Mouse (Mus musculus): ENCODE measurements around the gene Dnajb8. TPM values are rescaled to one million over a fixed set of nuclear protein-coding genes. Genes with fewer than 3 reads are reported as not detected.

Gene Dnajb8
- total and polyA plus RNA-seq, 3 experiments, result not detected

DNA sequence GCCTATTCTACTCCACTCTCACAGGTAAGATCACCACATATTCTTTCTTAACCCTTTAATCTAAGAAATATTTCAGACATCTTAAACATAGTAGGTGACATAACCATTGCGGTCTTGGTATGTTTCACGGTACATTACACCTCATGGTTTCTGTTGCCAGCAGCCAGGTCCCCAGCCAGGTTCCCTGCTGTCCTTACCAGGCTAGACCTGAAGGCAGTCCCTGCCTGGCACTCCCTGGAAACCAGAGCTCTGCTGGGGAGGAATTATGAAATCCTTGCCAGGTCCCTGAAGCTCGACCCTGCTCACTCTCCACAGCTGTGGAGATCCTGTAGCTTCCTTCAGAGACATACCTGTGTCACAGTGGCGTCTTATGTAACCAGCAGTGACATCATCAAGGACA, 5.9 kb upstream of the Dnajb8 start:
- Histone ChIP-seq H3K9ac (ENCODE audit: insufficient read depth, low read depth) (no peak overlapping the region), H3K9me3 (replicated peaks; ENCODE audit: low read length) (peaks cover 8% of the 10 kb centered on the region), H3K79me2 (replicated peaks; ENCODE audit: control insufficient read depth, extremely low read depth, insufficient read depth, poor library complexity, severe bottlenecking) (no peaks in the 10 kb centered on the region), H3K4me3 (replicated peaks in 1 of 3; ENCODE audit: low read depth in 2 of 3, low read length in 2 of 3, poor library complexity in 1 of 3) (no peak overlapping the region), H3K4me2 (ENCODE audit: insufficient read depth, low read depth, poor library complexity, severe bottlenecking) (no peak overlapping the region), H3K4me1 (ENCODE audit: control insufficient read depth in 1 of 2, insufficient read depth in 2 of 2) (no peaks in the 10 kb centered on the region), H3K36me3 (replicated peaks in 1 of 2; ENCODE audit: control insufficient read depth in 1 of 2, insufficient read depth in 1 of 2, low read length in 1 of 2) (no peaks in the 10 kb centered on the region), H3K27me3 (replicated peaks) (peaks cover 31% of the 10 kb centered on the region), H3K27ac (ENCODE audit: insufficient read depth, low read depth) (no peak overlapping the region)
- no peak for DNase-seq (ENCODE audit: extremely low read depth)
- no peak for TF ChIP-seq E2F4 (IDR thresholded peaks at IDR 0.05; ENCODE audit: insufficient replicate concordance, low read depth, low read length)
- no peak for TF ChIP-seq POLR2AphosphoS2 (IDR thresholded peaks at IDR 0.05; ENCODE audit: low read depth, low read length)
- TF ChIP-seq MYC (IDR thresholded peaks at IDR 0.05; ENCODE audit: low read depth, low read length), result no peak
- TF ChIP-seq GABPA (IDR thresholded peaks at IDR 0.05; ENCODE audit: insufficient replicate concordance, low read depth, low read length), result no peak
- no peak for TF ChIP-seq JUN (IDR thresholded peaks at IDR 0.05; ENCODE audit: insufficient read depth, low read depth, low read length)
- TF ChIP-seq MEF2A (IDR thresholded peaks at IDR 0.05; ENCODE audit: borderline replicate concordance, low read depth, low read length), result no peak
- TF ChIP-seq ELF1 (IDR thresholded peaks at IDR 0.05; ENCODE audit: low read depth, low read length), result no peak
- TF ChIP-seq SMC3 (IDR thresholded peaks at IDR 0.05; ENCODE audit: low read depth, low read length), result no peak
- TF ChIP-seq PAX5 (IDR thresholded peaks at IDR 0.05; ENCODE audit: low read length), result no peak
- TF ChIP-seq NELFE (IDR thresholded peaks at IDR 0.05; ENCODE audit: low read depth, low read length), result no peak
- TF ChIP-seq UBTF (IDR thresholded peaks at IDR 0.05; ENCODE audit: low read depth, low read length), result no peak
- dilution Hi-C loops (cut with MboI; ENCODE audit: extremely low pct_ligation_motif_present, extremely low pct_unique_long_range_greater_than_20kb, low sequenced_read_pairs) (no loop called here), in situ Hi-C loops (cut with MboI; ENCODE audit: low pct_ligation_motif_present, low pct_unique_long_range_greater_than_20kb, low sequenced_read_pairs) (no loop called here)

DNA sequence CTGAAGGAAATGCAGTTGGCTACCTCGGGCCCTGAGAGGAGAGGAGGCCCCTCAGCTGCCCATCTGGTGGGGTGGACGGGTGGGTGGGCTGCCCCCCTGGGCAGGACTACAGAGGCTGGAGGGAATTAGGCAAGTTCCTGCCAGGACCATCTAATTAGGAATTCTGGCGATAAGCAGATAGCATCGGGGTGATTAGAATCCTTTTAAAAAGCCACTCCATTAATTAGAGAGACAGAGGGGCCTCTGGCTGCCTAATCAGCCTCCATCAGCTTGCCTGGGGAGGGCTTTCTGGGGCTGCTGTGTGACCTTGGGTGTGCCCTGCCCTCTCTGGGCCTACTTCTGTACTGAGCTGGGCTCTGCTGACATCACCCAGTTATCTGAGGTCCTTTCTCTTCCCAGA, 3.0 kb upstream of the Dnajb8 start:
- DNase-seq (ENCODE audit: extremely low read depth), result no peak
- TF ChIP-seq CTCF (conservative IDR thresholded peaks at IDR 0.05 in 1 of 2, IDR thresholded peaks at IDR 0.05 in 1 of 2; ENCODE audit: low read depth in 2 of 2, low read length in 2 of 2), result no peak
- TF ChIP-seq TCF12 (IDR thresholded peaks at IDR 0.05; ENCODE audit: low read depth, low read length), result no peak
- TF ChIP-seq ZC3H11A (IDR thresholded peaks at IDR 0.05; ENCODE audit: low read depth, low read length), result no peak
- no peak for TF ChIP-seq GABPA (IDR thresholded peaks at IDR 0.05; ENCODE audit: insufficient replicate concordance, low read depth, low read length)
- TF ChIP-seq POLR2A (IDR thresholded peaks at IDR 0.05; ENCODE audit: low read depth, low read length), result no peak
- no peak for TF ChIP-seq MYC (IDR thresholded peaks at IDR 0.05; ENCODE audit: low read depth, low read length)
- TF ChIP-seq UBTF (IDR thresholded peaks at IDR 0.05; ENCODE audit: low read depth, low read length), result no peak
- TF ChIP-seq SIN3A (IDR thresholded peaks at IDR 0.05; ENCODE audit: low read length), result no peak
- no peak for TF ChIP-seq USF2 (conservative IDR thresholded peaks at IDR 0.05; ENCODE audit: low read depth, low read length)
- no peak for TF ChIP-seq MXI1 (IDR thresholded peaks at IDR 0.05; ENCODE audit: low read depth, low read length)
- no peak for TF ChIP-seq KAT2A (IDR thresholded peaks at IDR 0.05; ENCODE audit: insufficient replicate concordance, low read length)
- no peak for TF ChIP-seq JUN (IDR thresholded peaks at IDR 0.05; ENCODE audit: insufficient read depth, low read depth, low read length)
- TF ChIP-seq CHD1 (IDR thresholded peaks at IDR 0.05; ENCODE audit: low read depth, low read length), result no peak
- no peak for TF ChIP-seq ZKSCAN1 (IDR thresholded peaks at IDR 0.05; ENCODE audit: borderline replicate concordance, low read depth, low read length)
- TF ChIP-seq BHLHE40 (IDR thresholded peaks at IDR 0.05; ENCODE audit: low read depth, low read length), result no peak
- TF ChIP-seq ELF1 (IDR thresholded peaks at IDR 0.05; ENCODE audit: low read depth, low read length), result no peak
- TF ChIP-seq ZMIZ1 (IDR thresholded peaks at IDR 0.05; ENCODE audit: low read depth, low read length), result no peak
- in situ Hi-C loops (cut with MboI; ENCODE audit: low pct_ligation_motif_present, low pct_unique_long_range_greater_than_20kb, low sequenced_read_pairs) (no loop called here), dilution Hi-C loops (cut with MboI; ENCODE audit: extremely low pct_ligation_motif_present, extremely low pct_unique_long_range_greater_than_20kb, low sequenced_read_pairs) (no loop called here)
- Histone ChIP-seq H3K4me1 (ENCODE audit: control insufficient read depth in 1 of 2, insufficient read depth in 2 of 2) (no peaks in the 10 kb centered on the region), H3K27ac (ENCODE audit: insufficient read depth, low read depth) (no peak overlapping the region), H3K36me3 (replicated peaks in 1 of 2; ENCODE audit: control insufficient read depth in 1 of 2, insufficient read depth in 1 of 2, low read length in 1 of 2) (no peaks in the 10 kb centered on the region), H3K27me3 (replicated peaks) (peaks cover 59% of the 10 kb centered on the region), H3K9ac (ENCODE audit: insufficient read depth, low read depth) (no peak overlapping the region), H3K4me2 (ENCODE audit: insufficient read depth, low read depth, poor library complexity, severe bottlenecking) (no peak overlapping the region), H3K4me3 (replicated peaks in 1 of 3; ENCODE audit: low read depth in 2 of 3, low read length in 2 of 3, poor library complexity in 1 of 3) (no peak overlapping the region), H3K9me3 (replicated peaks; ENCODE audit: low read length) (peaks cover 8% of the 10 kb centered on the region), H3K79me2 (replicated peaks; ENCODE audit: control insufficient read depth, extremely low read depth, insufficient read depth, poor library complexity, severe bottlenecking) (no peaks in the 10 kb centered on the region)

Measured in CH12.LX (cell line).